Mouse (Mus musculus) CH12.LX (cell line): Measurements from ENCODE around the gene Rab36. TPM values are rescaled to one million over a fixed set of nuclear protein-coding genes. Genes with fewer than 3 reads are reported as not detected.

Source experiments
- DNase-seq: peaks from one replicate; pipeline ENCODE4 v3.0.0-alpha.2; 2013; ENCODE audit errors: extremely low read depth
- H3K27ac ChIP-seq: 2 replicates; pipeline ENCODE4 v1.5.1; 2012; ENCODE audit warnings: low read depth, mild to moderate bottlenecking, control low read depth, moderate library complexity; ENCODE audit not compliant: insufficient read depth
- H3K27me3 ChIP-seq: replicated peaks from 2 replicates; pipeline ENCODE3; 2012; ENCODE audit warnings: inconsistent platforms
- H3K36me3 ChIP-seq, 2 experiments: replicated peaks in 1 of 2; 2 replicates each; pipeline versions ENCODE3 to v1.6.1; 2012; ENCODE audit warnings: inconsistent platforms in 1 of 2, low read length in 1 of 2, mild to moderate bottlenecking in 1 of 2, mixed read lengths in 1 of 2, moderate library complexity in 1 of 2; ENCODE audit not compliant: control insufficient read depth in 1 of 2, insufficient read depth in 1 of 2
- H3K4me1 ChIP-seq, 2 experiments: 2 replicates each; pipeline ENCODE4 v1.6.1; 2012; ENCODE audit warnings: inconsistent platforms in 1 of 2, moderate library complexity in 1 of 2; ENCODE audit not compliant: insufficient read depth in 2 of 2, control insufficient read depth in 1 of 2
- H3K4me2 ChIP-seq: 2 replicates; pipeline ENCODE4 v1.6.1; 2012; ENCODE audit warnings: low read depth, mild to moderate bottlenecking, control low read depth; ENCODE audit not compliant: poor library complexity, insufficient read depth, severe bottlenecking
- H3K4me3 ChIP-seq, 3 experiments: fragments of 150-350 bp in 1 of 3; sonication (generic) in 1 of 3; replicated peaks in 1 of 3; 2 replicates each; pipeline versions ENCODE3 to v1.5.1; 2011 to 2012; ENCODE audit warnings: low read depth in 2 of 3, low read length in 2 of 3, mild to moderate bottlenecking in 2 of 3, moderate library complexity in 2 of 3, control low read depth in 1 of 3, improper control_type of control experiment in 1 of 3, inconsistent platforms in 1 of 3, mixed read lengths in 1 of 3; ENCODE audit not compliant: poor library complexity in 1 of 3
- H3K79me2 ChIP-seq: replicated peaks from 2 replicates; pipeline ENCODE4 v1.6.1; 2012; ENCODE audit warnings: mild to moderate bottlenecking, moderate library complexity; ENCODE audit not compliant: control insufficient read depth, poor library complexity, insufficient read depth, severe bottlenecking; ENCODE audit errors: extremely low read depth
- H3K9ac ChIP-seq: 2 replicates; pipeline ENCODE4 v1.6.1; 2012; ENCODE audit warnings: low read depth, mild to moderate bottlenecking, control low read depth, moderate library complexity; ENCODE audit not compliant: insufficient read depth
- H3K9me3 ChIP-seq: replicated peaks from 2 replicates; pipeline ENCODE3; 2012; ENCODE audit warnings: low read length, inconsistent platforms, mixed read lengths
- CHD1 ChIP-seq: IDR thresholded peaks from 2 replicates; pipeline ENCODE4 v1.6.1; 2012; ENCODE audit warnings: low read depth, low read length, improper control_type of control experiment, inconsistent platforms
- CTCF ChIP-seq, 2 experiments: IDR thresholded peaks in 1 of 2; conservative IDR thresholded peaks in 1 of 2; 2 replicates each; pipeline ENCODE4 v1.5.1; 2011 to 2012; ENCODE audit warnings: low read depth in 2 of 2, low read length in 2 of 2, improper control_type of control experiment in 1 of 2, inconsistent platforms in 1 of 2, mild to moderate bottlenecking in 1 of 2, moderate library complexity in 1 of 2
- ETS1 ChIP-seq: conservative IDR thresholded peaks from 2 replicates; pipeline ENCODE4 v1.6.1; 2012; ENCODE audit warnings: low read depth, mild to moderate bottlenecking, inconsistent platforms, low read length, improper control_type of control experiment, moderate library complexity
- HCFC1 ChIP-seq: IDR thresholded peaks from 2 replicates; pipeline ENCODE4 v1.6.1; 2012; ENCODE audit warnings: low read depth, mild to moderate bottlenecking, inconsistent platforms, low read length, improper control_type of control experiment
- JUND ChIP-seq: conservative IDR thresholded peaks from 2 replicates; pipeline ENCODE4 v1.6.1; 2011; ENCODE audit warnings: low read depth, low read length, improper control_type of control experiment
- KAT2A ChIP-seq: IDR thresholded peaks from 2 replicates; pipeline ENCODE4 v1.6.1; 2012; ENCODE audit warnings: low read length, improper control_type of control experiment, inconsistent platforms; ENCODE audit not compliant: insufficient replicate concordance
- MAFK ChIP-seq: IDR thresholded peaks from 2 replicates; pipeline ENCODE4 v1.6.1; 2011; ENCODE audit warnings: low read length, improper control_type of control experiment; ENCODE audit not compliant: insufficient replicate concordance
- MAX ChIP-seq: IDR thresholded peaks from 2 replicates; pipeline ENCODE4 v1.6.1; 2011; ENCODE audit warnings: low read length, improper control_type of control experiment
- MAZ ChIP-seq: IDR thresholded peaks from 2 replicates; pipeline ENCODE4 v1.6.1; 2012; ENCODE audit warnings: low read depth, mild to moderate bottlenecking, inconsistent platforms, low read length, improper control_type of control experiment, moderate library complexity
- MXI1 ChIP-seq: IDR thresholded peaks from 2 replicates; pipeline ENCODE4 v1.6.1; 2011; ENCODE audit warnings: mild to moderate bottlenecking, low read depth, low read length, improper control_type of control experiment
- NRF1 ChIP-seq: IDR thresholded peaks from 2 replicates; pipeline ENCODE4 v1.6.1; 2014; ENCODE audit warnings: low read depth, mild to moderate bottlenecking, inconsistent platforms, low read length, improper control_type of control experiment, moderate library complexity
- POLR2A ChIP-seq: IDR thresholded peaks from 2 replicates; pipeline ENCODE4 v1.6.1; 2011; ENCODE audit warnings: low read depth, mild to moderate bottlenecking, improper control_type of control experiment, low read length
- POLR2AphosphoS2 ChIP-seq: IDR thresholded peaks from 2 replicates; pipeline ENCODE4 v1.6.1; 2011; ENCODE audit warnings: low read depth, low read length, improper control_type of control experiment
- RCOR1 ChIP-seq: conservative IDR thresholded peaks from 2 replicates; pipeline ENCODE4 v1.6.1; 2012; ENCODE audit warnings: low read depth, mild to moderate bottlenecking, inconsistent platforms, low read length, improper control_type of control experiment
- SIN3A ChIP-seq: IDR thresholded peaks from 2 replicates; pipeline ENCODE4 v1.6.1; 2012; ENCODE audit warnings: low read length, improper control_type of control experiment, inconsistent platforms
- TBP ChIP-seq: conservative IDR thresholded peaks from 2 replicates; pipeline ENCODE4 v1.6.1; 2011; ENCODE audit warnings: low read depth, low read length, improper control_type of control experiment
- ZKSCAN1 ChIP-seq: IDR thresholded peaks from 2 replicates; pipeline ENCODE4 v1.6.1; 2012; ENCODE audit warnings: low read depth, inconsistent platforms, low read length, improper control_type of control experiment, borderline replicate concordance
- ZNF384 ChIP-seq: IDR thresholded peaks from 2 replicates; pipeline ENCODE4 v1.6.1; 2012; ENCODE audit warnings: low read depth, low read length, improper control_type of control experiment, inconsistent platforms
- dilution Hi-C: fragments of 300-500 bp; cut with MboI; formaldehyde crosslinking; loops from 2 replicates; pipeline ENCODE4 v1.14.3; 2020; ENCODE audit warnings: low sequenced_read_pairs; ENCODE audit not compliant: extremely low pct_unique_long_range_greater_than_20kb, extremely low pct_ligation_motif_present
- in situ Hi-C: fragments of 300-500 bp; cut with MboI; formaldehyde crosslinking; loops from 3 replicates; pipeline ENCODE4 v1.14.3; 2019; ENCODE audit warnings: low sequenced_read_pairs, low pct_ligation_motif_present, low pct_unique_long_range_greater_than_20kb, mixed read lengths
- polyA plus RNA-seq: library from polyadenylated mRNA; unstranded; fragments of >175 nt; gene quantifications from 2 replicates; pipeline ENCODE4 v1.2.1, GENCODE M21; 2012; ENCODE audit warnings: low read depth; ENCODE audit not compliant: insufficient read length
- total RNA-seq, 2 experiments: library from RNA; depleted of rRNA; stranded (reverse); fragments of 300-350 nt in 1 of 2; fragments of >200 nt in 1 of 2; gene quantifications; 2 replicates each; pipeline ENCODE4 v1.2.3; 2012 to 2014

Gene Rab36
- total and polyA plus RNA-seq, 3 experiments, result 0.34 to 1.2 (median 0.59) TPM

DNA sequence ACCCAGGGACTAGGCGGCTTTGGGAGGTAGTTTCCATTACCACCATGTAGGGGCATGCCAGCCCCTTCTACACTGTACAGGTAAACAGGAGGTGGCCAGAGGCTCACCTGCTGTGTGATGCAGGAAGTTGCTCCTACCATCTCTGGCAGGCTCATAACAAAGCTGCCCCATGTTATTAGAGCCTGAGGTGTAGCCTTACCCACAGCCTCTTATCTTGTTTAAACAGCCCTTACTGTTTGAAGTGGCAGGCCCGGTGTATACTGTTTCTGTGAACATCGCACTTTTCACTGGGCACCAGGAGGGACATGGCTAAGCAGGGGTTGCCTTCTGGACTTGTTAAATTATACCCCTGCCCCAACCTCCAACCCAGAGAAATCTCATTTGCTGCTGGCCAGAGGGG is 32.8 kb upstream of the Rab36 start:
- H3K27ac ChIP-seq, result no peak overlapping the region
- H3K36me3 ChIP-seq, result peaks cover 8 to 20% of the 10 kb centered on the region in 2 experiments
- peaks cover 3% of the 10 kb centered on the region; the same call in 1 of the 2 replicates for H3K79me2 ChIP-seq
- no peak overlapping the region for H3K4me3 ChIP-seq
- H3K27me3 ChIP-seq, result no peaks in the 10 kb centered on the region
- in situ Hi-C loops (no loop called here), dilution Hi-C loops (no loop called here)
- H3K4me2 ChIP-seq, result no peak overlapping the region
- TF ChIP-seq ZNF384 (no peak), KAT2A (no peak), MAX (no peak), HCFC1 (no peak), TBP (no peak), JUND (no peak), CTCF (conservative IDR thresholded peaks at IDR 0.05 in 1 of 2, IDR thresholded peaks at IDR 0.05 in 1 of 2; ENCODE audit: low read depth in 2 of 2, low read length in 2 of 2) (no peak), MAZ (no peak), NRF1 (no peak), CHD1 (no peak), ZKSCAN1 (no peak), POLR2A (no peak), MAFK (no peak), MXI1 (no peak), SIN3A (no peak), RCOR1 (no peak), ETS1 (no peak)
- TF ChIP-seq, all 38 proteins: peak for 0
- Histone ChIP-seq H3K9ac (no peak overlapping the region), H3K4me1 (peaks cover 0 to 3% of the 10 kb centered on the region in 2 experiments; a peak in 1 of 4 replicates), H3K9me3 (no peaks in the 10 kb centered on the region)
- DNase-seq, result no peak

DNA sequence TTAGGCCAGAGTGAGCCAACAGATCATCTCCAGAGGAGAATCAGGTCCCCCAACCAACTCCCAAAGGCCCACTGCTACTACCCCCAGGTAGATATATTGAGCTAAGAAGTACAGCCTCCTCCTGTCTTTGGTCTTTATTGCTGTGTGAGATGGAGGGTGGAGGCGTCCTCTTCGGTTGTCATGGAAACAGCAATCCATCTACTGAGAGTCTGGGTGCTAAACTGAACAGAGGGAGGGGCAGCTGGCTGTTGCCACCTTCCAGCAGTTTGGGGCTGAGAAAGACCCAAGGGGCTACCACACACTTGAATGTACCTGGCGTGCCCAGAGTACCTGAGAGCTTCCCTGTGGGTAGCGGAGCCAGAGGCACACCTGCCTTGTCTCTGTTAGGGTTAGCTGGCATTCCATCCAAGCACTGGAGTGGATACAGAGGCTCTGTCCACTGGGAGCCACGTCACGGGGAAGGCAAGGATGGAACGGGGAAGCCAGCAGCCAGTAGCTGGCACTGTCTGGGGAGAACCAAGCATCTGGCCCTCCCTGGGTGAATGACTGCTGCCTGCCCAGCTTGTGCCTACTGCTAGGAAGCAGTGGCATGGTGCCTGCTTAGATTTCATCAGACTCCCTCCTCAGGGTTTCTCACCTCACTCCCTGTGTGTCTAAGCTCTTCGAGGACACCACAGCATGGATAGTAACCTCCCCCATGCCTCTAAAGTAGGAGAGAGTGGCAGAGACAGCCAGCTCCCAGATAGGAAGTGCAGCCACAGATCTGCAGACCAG is 29.8 kb upstream of the Rab36 start:
- dilution Hi-C loops (no loop called here), in situ Hi-C loops (no loop called here)
- no peaks in the 10 kb centered on the region for H3K79me2 ChIP-seq
- TF ChIP-seq JUND, result no peak
- TF ChIP-seq RCOR1, result no peak
- no peak for TF ChIP-seq KAT2A
- no peak for TF ChIP-seq POLR2AphosphoS2
- no peak for DNase-seq
- no peak overlapping the region for H3K4me2 ChIP-seq
- no peaks in the 10 kb centered on the region for H3K4me1 ChIP-seq
- H3K36me3 ChIP-seq, result peaks cover 8 to 17% of the 10 kb centered on the region in 2 experiments
- no peaks in the 10 kb centered on the region for H3K27me3 ChIP-seq
- no peak overlapping the region for H3K27ac ChIP-seq
- H3K4me3 ChIP-seq, result no peak overlapping the region
- H3K9me3 ChIP-seq, result no peaks in the 10 kb centered on the region
- H3K9ac ChIP-seq, result no peak overlapping the region
